Mouse (Mus musculus) midbrain, embryonic 14.5 days (tissue): ENCODE results near the gene Nudcd3. TPM values are rescaled to one million over a fixed set of nuclear protein-coding genes. Genes with fewer than 3 reads are reported as not detected.

Source experiments
- ATAC-seq: fragments of 200-750 bp; cut with Nextera tagmentation; 2 replicates; pipeline ENCODE4 v1.8.0; 2017; ENCODE audit warnings: moderate number of reproducible peaks, moderate library complexity; ENCODE audit not compliant: low FRiP score, low TSS enrichment
- DNase-seq: peaks from one replicate; pipeline ENCODE4 v3.0.0-alpha.2; 2015
- H3K27ac ChIP-seq: fragments of 300-500 bp; sonication (generic); replicated peaks from 2 replicates; pipeline ENCODE4 v1.5.1; 2014; ENCODE audit warnings: mild to moderate bottlenecking, low read depth, low read length, moderate library complexity
- H3K27me3 ChIP-seq: fragments of 300-500 bp; sonication (generic); 2 replicates; pipeline ENCODE4 v1.6.1; 2014; ENCODE audit warnings: low read length, control low read depth, mixed read lengths; ENCODE audit not compliant: control insufficient read depth, insufficient read depth
- H3K36me3 ChIP-seq: fragments of 300-500 bp; sonication (generic); 2 replicates; pipeline ENCODE4 v1.6.1; 2014; ENCODE audit warnings: low read length, control low read depth; ENCODE audit not compliant: control insufficient read depth, insufficient read depth
- H3K4me1 ChIP-seq: fragments of 300-500 bp; sonication (generic); 2 replicates; pipeline ENCODE4 v1.6.1; 2014; ENCODE audit warnings: mild to moderate bottlenecking, antibody characterized with exemption, low read length, control low read depth; ENCODE audit not compliant: control insufficient read depth, insufficient read depth
- H3K4me2 ChIP-seq: fragments of 300-500 bp; sonication (generic); 2 replicates; pipeline ENCODE4 v1.6.1; 2014; ENCODE audit warnings: mild to moderate bottlenecking, low read length, moderate library complexity
- H3K4me3 ChIP-seq: fragments of 300-500 bp; sonication (generic); replicated peaks from 2 replicates; pipeline ENCODE4 v1.5.1; 2014; ENCODE audit warnings: low read depth, low read length
- H3K9ac ChIP-seq: fragments of 300-500 bp; sonication (generic); replicated peaks from 2 replicates; pipeline ENCODE4 v1.6.1; 2014; ENCODE audit warnings: mild to moderate bottlenecking, low read length, moderate library complexity
- H3K9me3 ChIP-seq: fragments of 300-500 bp; sonication (generic); 2 replicates; pipeline ENCODE4 v1.6.1; 2016; ENCODE audit warnings: low read length, control low read depth, mixed read lengths; ENCODE audit not compliant: control insufficient read depth
- WGBS: fragments of 180-500 bp; shearing (Covaris S2); extraction: QIAGEN DNeasy Blood & Tissue Kit; methylation state at CpG from one replicate; pipeline ENCODE4 v1.1.7; 2014; 5-methylcytosine and 5-hydroxymethylcytosine counted together
- polyA plus RNA-seq: library from polyadenylated mRNA; unstranded; fragments of >200 nt; fragmentation: Nextera tagmentation; extraction: Ambion mirVana; gene quantifications from 2 replicates; pipeline ENCODE4 v1.2.1, GENCODE M21; 2014

Gene Nudcd3
- polyA plus RNA-seq, 1 experiment from 2014 or later = 57.8 TPM

DNA sequence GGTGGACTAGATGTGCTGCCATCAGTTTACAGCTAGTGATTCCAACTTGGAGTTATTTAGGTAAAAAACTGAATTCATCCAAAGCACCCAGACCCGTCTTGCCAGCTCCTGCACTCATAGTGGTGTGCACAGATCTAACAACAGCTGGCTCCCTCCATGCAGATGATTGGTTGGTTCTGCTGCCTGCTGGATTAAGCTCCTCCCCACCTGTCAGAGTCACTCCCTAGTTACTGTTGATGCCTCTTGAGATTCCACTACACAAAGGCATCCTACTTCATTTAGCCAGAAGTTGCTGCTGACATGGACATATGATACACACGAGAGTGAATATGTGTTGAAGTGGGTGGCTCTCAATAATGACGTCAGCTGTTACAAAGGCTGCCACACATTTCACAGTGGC lies 16.6 kb upstream of the Nudcd3 start:
- no peak for ATAC-seq
- no peak for DNase-seq
- Histone ChIP-seq H3K27me3 (no peaks in the 10 kb centered on the region), H3K27ac (no peak overlapping the region), H3K9me3 (no peaks in the 10 kb centered on the region), H3K9ac (no peak overlapping the region), H3K4me1 (no peaks in the 10 kb centered on the region), H3K4me2 (no peak overlapping the region), H3K4me3 (no peak overlapping the region), H3K36me3 (no peaks in the 10 kb centered on the region)
- 65% methylated on average over 3 of the region's 3 CpGs for WGBS

DNA sequence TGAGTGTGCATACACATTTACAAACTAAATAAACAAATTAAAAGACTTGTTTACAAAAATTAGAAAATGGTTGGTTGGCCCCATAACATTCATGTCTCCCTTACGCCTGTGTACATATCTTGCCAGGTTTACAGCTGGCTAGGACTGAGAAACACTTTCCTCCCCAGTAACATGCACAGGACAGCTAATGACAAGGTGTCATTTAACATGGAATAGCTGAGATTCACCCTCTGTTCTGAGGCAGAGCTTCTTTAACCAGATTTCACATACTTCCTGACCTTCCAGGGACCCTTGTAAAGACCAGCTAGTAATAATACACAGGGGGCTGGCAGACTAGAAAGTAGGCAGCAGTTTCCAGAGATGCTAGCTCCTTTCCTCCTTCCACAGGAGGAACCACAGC lies 7.9 kb upstream of the Nudcd3 start:
- no peak overlapping the region for H3K9ac ChIP-seq
- DNase-seq (no peak), ATAC-seq (no peak)
- H3K36me3 ChIP-seq = no peaks in the 10 kb centered on the region
- H3K4me2 ChIP-seq = no peak overlapping the region
- no peak overlapping the region for H3K27ac ChIP-seq
- no peaks in the 10 kb centered on the region for H3K4me1 ChIP-seq
- no peaks in the 10 kb centered on the region for H3K27me3 ChIP-seq
- 88% methylated on average over 1 of the region's 1 CpGs for WGBS
- H3K4me3 ChIP-seq = no peak overlapping the region
- no peaks in the 10 kb centered on the region for H3K9me3 ChIP-seq

DNA sequence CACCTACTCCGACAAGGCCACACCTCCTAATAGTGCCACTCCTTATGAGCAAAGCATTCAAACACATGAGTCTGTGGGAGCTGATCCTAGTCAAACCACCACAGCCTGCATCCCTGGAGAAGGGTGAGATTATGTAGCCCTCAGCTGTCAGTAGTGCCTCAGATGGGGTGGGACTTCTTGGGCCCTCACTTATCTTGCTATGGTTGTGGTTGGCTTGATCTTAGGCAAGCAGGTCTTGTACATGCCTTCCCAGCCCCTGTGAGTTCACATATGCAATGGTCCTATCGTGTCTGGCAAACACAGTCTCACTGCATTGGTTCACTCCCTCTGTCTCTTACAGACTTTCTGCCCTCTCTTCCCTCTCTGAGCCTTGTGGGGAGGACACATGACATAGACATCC lies 6.9 kb upstream of the Nudcd3 start:
- no peaks in the 10 kb centered on the region for H3K36me3 ChIP-seq
- no peak overlapping the region for H3K4me2 ChIP-seq
- no peak overlapping the region for H3K27ac ChIP-seq
- no peak overlapping the region for H3K4me3 ChIP-seq
- no peak overlapping the region for H3K9ac ChIP-seq
- H3K9me3 ChIP-seq = no peaks in the 10 kb centered on the region
- ATAC-seq (no peak), DNase-seq (no peak)
- H3K27me3 ChIP-seq = no peaks in the 10 kb centered on the region
- H3K4me1 ChIP-seq = no peaks in the 10 kb centered on the region
- WGBS = 83% methylated on average over 2 of the region's 2 CpGs

DNA sequence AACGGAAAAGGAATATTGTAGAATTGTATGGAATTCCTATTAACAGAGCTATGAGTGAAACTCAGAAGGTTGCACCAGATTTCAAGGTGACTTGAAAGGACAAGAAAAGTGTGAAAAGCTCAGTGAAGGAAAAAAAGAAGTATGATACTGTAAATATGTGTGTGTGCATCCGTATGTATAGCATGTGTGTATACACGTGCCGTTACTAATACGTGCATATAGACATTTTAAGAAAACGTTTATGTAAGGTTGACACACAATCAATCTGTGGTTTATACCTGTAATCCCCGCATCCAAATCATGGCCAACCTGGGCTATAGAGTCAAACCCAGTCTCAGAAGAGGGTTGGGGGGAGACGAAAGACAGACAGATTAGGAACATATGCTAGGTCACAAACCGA lies 355 bp upstream of the Nudcd3 start:
- Histone ChIP-seq H3K9ac (peak overlapping the region; percentile 91), H3K4me1 (peaks cover 21% of the 10 kb centered on the region), H3K36me3 (peaks cover 2% of the 10 kb centered on the region; the same call in 1 of the 2 replicates), H3K4me2 (peak overlapping the region; percentile 94), H3K9me3 (no peaks in the 10 kb centered on the region), H3K4me3 (peak overlapping the region; percentile 99), H3K27me3 (no peaks in the 10 kb centered on the region), H3K27ac (peak overlapping the region; percentile 97)
- ATAC-seq (peak; percentile 41; the same call in 1 of the 2 replicates), DNase-seq (no peak)
- WGBS = 23% methylated on average over 9 of the region's 9 CpGs

DNA sequence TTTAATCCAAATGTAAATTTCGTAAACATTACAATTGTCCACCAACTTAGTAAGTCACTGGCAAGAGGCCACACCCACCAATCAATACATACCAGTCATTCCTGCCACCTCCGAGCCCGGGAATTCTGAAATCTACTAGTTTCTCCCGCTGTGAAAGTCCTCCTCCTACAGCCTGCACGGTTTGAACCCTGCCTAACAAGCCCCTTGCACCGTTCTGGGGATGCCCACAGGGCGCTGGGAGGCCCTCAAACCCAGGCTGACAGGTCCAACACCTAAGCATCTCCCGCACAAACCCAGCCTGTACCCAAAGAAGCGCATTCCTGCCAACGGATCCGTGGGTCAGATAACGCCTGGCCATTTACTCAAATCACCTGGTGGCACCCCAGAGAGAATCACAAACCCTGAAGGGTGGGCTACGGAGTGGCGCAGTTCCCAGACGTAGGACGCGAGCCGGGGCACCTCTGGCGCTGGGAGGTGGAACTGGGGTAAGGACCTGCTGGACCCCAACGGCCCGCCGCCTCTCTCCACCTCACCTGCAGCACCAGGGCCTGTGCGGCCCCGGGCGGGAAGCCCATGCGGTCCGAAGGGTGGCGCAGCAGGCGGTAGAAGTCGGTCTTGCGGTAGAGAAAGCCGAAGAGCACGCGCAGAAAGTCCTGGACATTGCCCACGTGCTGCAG lies 667 bp downstream of the Nudcd3 start, which contains the start of gene A730071L15Rik:
Gene A730071L15Rik, plus strand, starts transcription at position 620 of the 677 bp plus-strand sequence.
- Histone ChIP-seq H3K9ac (peak within 1 kb of the TSS; percentile 91), H3K27me3 (no peaks in the 10 kb centered on the region), H3K36me3 (peaks cover 2% of the 10 kb centered on the region; the same call in 1 of the 2 replicates), H3K27ac (peak within 1 kb of the TSS; percentile 97), H3K4me3 (peak within 1 kb of the TSS; percentile 99), H3K4me1 (peaks cover 21% of the 10 kb centered on the region), H3K4me2 (peak within 1 kb of the TSS; percentile 94), H3K9me3 (no peaks in the 10 kb centered on the region)
- ATAC-seq (peak; percentile 72), DNase-seq (peak; percentile 25)
- 2% methylated on average over 35 of the region's 35 CpGs for WGBS

DNA sequence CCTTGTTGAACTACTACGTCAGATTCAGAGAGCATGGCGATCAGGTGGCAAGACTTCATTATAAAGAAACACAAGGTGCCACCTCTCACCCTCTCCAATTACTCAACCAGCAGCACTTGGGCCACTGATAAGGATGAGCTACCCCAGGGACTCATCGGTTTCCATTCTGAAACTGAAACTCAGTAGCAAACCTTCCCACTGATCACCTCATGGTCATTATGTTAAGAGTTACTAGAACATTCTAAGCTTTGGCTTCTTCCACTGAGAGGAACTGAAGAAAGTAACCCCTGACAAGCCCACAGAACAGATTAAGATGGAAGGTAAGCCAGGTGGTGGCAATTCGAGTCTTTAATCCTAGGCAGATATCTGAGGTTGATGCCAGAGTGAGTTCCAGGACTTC lies 1.8 kb downstream of the Nudcd3 start:
- ATAC-seq (no peak), DNase-seq (no peak)
- H3K27ac ChIP-seq = no peak overlapping the region
- H3K4me3 ChIP-seq = peak overlapping the region; percentile 99
- H3K9ac ChIP-seq = no peak overlapping the region
- peaks cover 21% of the 10 kb centered on the region for H3K4me1 ChIP-seq
- H3K9me3 ChIP-seq = no peaks in the 10 kb centered on the region
- peak overlapping the region; percentile 94 for H3K4me2 ChIP-seq
- H3K27me3 ChIP-seq = no peaks in the 10 kb centered on the region
- WGBS = 96% methylated on average over 4 of the region's 4 CpGs
- H3K36me3 ChIP-seq = peaks cover 2% of the 10 kb centered on the region; the same call in 1 of the 2 replicates

DNA sequence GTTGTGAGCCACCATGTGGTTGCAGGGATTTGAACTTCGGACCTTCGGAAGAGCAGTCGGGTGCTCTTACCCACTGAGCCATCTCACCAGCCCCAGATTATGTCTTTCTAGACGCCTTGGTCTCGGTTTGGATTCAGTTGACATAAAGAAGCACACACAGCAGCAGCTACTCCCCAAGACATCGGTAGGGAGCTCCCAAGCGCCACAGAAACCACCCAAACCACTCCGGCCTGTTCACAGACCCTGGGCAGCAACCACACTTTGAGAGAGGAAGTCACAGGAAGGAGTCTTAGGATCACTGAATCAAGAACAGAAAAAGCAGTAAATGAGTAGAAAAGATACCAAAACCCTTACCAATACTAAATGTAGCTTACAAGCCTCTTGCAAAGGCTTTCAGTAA lies 3.4 kb downstream of the Nudcd3 start:
- no peak overlapping the region for H3K27ac ChIP-seq

DNA sequence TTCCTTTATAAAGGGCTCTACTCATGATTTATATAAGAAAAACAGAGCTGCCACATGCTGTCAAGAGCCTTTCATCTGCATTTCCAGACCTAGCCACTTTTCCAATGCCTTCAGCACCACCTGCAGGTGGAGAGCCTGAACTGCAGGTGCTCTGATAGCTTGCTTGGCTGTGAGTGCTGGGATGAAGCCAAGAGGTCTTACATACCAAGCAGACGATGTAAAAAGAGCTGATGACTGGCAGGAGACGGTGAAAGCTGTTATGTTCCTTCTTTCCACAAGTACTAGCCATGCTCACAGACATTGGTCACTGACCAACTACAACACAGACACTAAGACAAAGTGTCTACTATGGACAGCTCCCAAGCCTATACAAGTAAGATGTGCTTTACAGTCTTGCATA lies 12.3 kb downstream of the Nudcd3 start:
- H3K27ac ChIP-seq = no peak overlapping the region
- peak; percentile 95 for DNase-seq
- H3K9ac ChIP-seq = no peak overlapping the region
- H3K36me3 ChIP-seq = peaks cover 19% of the 10 kb centered on the region
- peaks cover 13% of the 10 kb centered on the region for H3K4me1 ChIP-seq
- peak; percentile 58; the same call in 1 of the 2 replicates for ATAC-seq
- H3K9me3 ChIP-seq = no peaks in the 10 kb centered on the region
- no peaks in the 10 kb centered on the region for H3K27me3 ChIP-seq
- H3K4me3 ChIP-seq = no peak overlapping the region
- H3K4me2 ChIP-seq = no peak overlapping the region
- WGBS = 9% methylated on average over 2 of the region's 2 CpGs

More for the DNA sequence above, 3.4 kb downstream of the Nudcd3 start:
- no peaks in the 10 kb centered on the region for H3K27me3 ChIP-seq
- DNase-seq = no peak
- H3K4me1 ChIP-seq = peaks cover 21% of the 10 kb centered on the region
- no peak overlapping the region for H3K4me3 ChIP-seq
- H3K4me2 ChIP-seq = no peak overlapping the region
- ATAC-seq = no peak
- peaks cover 14% of the 10 kb centered on the region for H3K36me3 ChIP-seq
- H3K9ac ChIP-seq = no peak overlapping the region
- H3K9me3 ChIP-seq = no peaks in the 10 kb centered on the region
- 90% methylated on average over 8 of the region's 8 CpGs for WGBS

DNA sequence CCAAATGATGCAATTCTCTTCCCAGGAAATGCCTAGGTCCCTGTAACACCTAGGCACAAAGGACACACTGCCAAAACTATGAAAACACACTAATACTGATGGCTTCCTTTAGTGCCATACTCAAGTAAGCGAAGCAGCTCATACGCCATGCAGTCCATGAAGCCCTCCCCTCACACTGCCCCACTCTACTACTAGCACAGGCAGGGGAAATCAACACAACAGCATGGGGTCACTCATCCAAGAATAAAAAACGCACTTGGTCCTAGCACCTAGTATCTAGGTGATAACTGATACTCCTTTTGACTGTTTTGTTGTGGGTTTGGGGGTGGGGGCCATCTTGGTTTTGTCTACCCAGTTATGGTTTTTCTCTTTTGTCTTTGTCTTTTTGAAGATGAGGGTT lies 12.8 kb downstream of the Nudcd3 start:
- 91% methylated on average over 3 of the region's 3 CpGs for WGBS

More for the DNA sequence above, 12.8 kb downstream of the Nudcd3 start:
- Histone ChIP-seq H3K9ac (no peak overlapping the region), H3K4me2 (no peak overlapping the region), H3K36me3 (peaks cover 14% of the 10 kb centered on the region), H3K27me3 (no peaks in the 10 kb centered on the region), H3K9me3 (no peaks in the 10 kb centered on the region), H3K4me3 (no peak overlapping the region), H3K4me1 (peaks cover 15% of the 10 kb centered on the region), H3K27ac (no peak overlapping the region)
- ATAC-seq = no peak
- DNase-seq = no peak
